Mouse (Mus musculus) spleen, postnatal 0 days (tissue): ENCODE measurements around the gene Clrn2. TPM values are rescaled to one million over a fixed set of nuclear protein-coding genes. Genes with fewer than 3 reads are reported as not detected.

Experiments
- polyA plus RNA-seq: library from polyadenylated mRNA; unstranded; fragments of >200 nt; fragmentation: Nextera tagmentation; extraction: Ambion mirVana; gene quantifications from 2 replicates; pipeline ENCODE4 v1.2.1, GENCODE M21; 2015

The Clrn2 gene
- polyA plus RNA-seq: not detected in 2 replicates

GRCm38 (mm10) chr5:45453451-45453850 lies at the start of gene Clrn2:
Gene Clrn2 (plus strand): TSS chr5:45453751.

DNA sequence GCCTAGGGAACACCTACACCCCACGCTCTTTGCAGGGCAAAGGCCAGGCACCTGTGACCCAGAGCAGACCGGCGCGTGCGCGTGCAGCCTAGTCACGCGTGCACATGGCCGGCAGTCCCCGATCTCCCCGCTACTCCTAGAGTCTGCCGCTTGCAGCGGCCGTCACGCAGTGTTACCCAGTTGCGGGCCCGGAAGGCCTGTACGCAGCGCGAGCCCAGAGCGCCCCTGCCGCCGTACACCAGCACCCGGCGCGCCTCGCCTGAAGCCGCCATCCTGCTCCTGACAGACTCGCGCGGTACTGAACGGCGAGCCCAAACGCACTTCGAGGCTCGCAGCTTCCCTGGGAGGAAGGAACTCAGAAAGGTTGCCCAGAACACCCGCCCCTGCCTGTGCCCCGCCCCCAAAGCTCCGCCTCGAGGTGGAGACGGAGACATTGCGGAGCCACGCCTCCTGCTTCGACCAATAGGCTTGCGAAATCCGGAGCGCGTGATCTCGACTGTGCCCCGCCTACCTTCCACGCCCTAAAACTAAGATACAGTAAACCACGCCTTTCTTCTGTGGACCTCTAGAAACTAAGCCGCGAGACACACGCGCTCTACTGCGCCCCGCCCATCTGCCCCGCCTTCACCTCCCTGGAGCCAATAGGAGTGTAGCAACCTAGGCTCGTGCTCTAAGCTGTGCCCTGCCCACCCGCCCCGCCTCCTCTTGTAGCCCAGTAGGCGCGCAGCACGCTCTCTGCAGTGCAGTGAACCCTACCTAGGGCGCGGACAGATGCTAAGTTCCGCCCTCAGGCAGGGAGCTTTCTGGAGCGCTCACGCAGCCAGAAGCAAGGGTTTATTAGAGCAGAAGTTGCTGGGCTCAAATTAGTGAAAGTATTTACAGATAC lies 3.5 kb upstream of the Clrn2 start, which contains the start of gene Qdpr:
Qdpr (minus strand) TSS at position 406 of the 886 bp plus-strand sequence.

GRCm38 (mm10) chr5:45493191-45494092 lies 39.9 kb downstream of the Clrn2 start, which contains the start of gene Lap3:
Gene Lap3 (plus strand): TSS chr5:45493374.

Other genes starting within 250 kb of the Clrn2 start
- 58.9 and 60.0 TPM in 2 replicates for gene Qdpr, start 3.5 kb upstream of the Clrn2 start, polyA plus RNA-seq
- 39.0 and 42.4 TPM in 2 replicates for gene Lap3, start 39.6 kb downstream of the Clrn2 start, polyA plus RNA-seq
- 131 and 132 TPM in 2 replicates for gene Med28, start 66.5 kb downstream of the Clrn2 start, polyA plus RNA-seq
- 0.06 TPM in 2 replicates for gene Fam184b, start 185.9 kb downstream of the Clrn2 start, polyA plus RNA-seq
- gene Ncapg, start 216.2 kb downstream of the Clrn2 start, polyA plus RNA-seq: 54.5 and 60.0 TPM in 2 replicates